Mouse (Mus musculus) stomach, embryonic 14.5 days (tissue): Measurements from ENCODE around the gene Sp7. TPM values are rescaled to one million over a fixed set of nuclear protein-coding genes. Genes with fewer than 3 reads are reported as not detected.
A peak's percentile ranks its signal among the peaks of the same experiment; 100 is the strongest.

Experiments used
- ATAC-seq: fragments of 200-750 bp; cut with Nextera tagmentation; 2 replicates; pipeline ENCODE4 v1.8.0; 2017; ENCODE audit warnings: low read depth, moderate TSS enrichment; ENCODE audit not compliant: insufficient number of reproducible peaks, insufficient read depth, low FRiP score
- H3K27ac ChIP-seq: fragments of 300-500 bp; sonication (generic); 2 replicates; pipeline ENCODE4 v1.5.1; 2014; ENCODE audit warnings: mild to moderate bottlenecking, low read length, moderate library complexity, mixed read lengths
- H3K27me3 ChIP-seq: fragments of 300-500 bp; sonication (generic); 2 replicates; pipeline ENCODE4 v1.6.1; 2014; ENCODE audit warnings: low read length, control low read depth, mixed read lengths; ENCODE audit not compliant: control insufficient read depth, insufficient read depth
- H3K36me3 ChIP-seq: fragments of 300-500 bp; sonication (generic); 2 replicates; pipeline ENCODE4 v1.6.1; 2014; ENCODE audit warnings: mild to moderate bottlenecking, control low read depth, low read length, moderate library complexity, mixed read lengths; ENCODE audit not compliant: control insufficient read depth, insufficient read depth
- H3K4me1 ChIP-seq: fragments of 300-500 bp; sonication (generic); 2 replicates; pipeline ENCODE4 v1.6.1; 2014; ENCODE audit warnings: low read length, control low read depth, mixed read lengths; ENCODE audit not compliant: control insufficient read depth, insufficient read depth
- H3K4me2 ChIP-seq: fragments of 300-500 bp; sonication (generic); replicated peaks from 2 replicates; pipeline ENCODE4 v1.6.1; 2014; ENCODE audit warnings: low read depth, low read length, control low read depth
- H3K4me3 ChIP-seq: fragments of 300-500 bp; sonication (generic); 2 replicates; pipeline ENCODE4 v1.5.1; 2014; ENCODE audit warnings: low read depth, low read length, control low read depth
- H3K9ac ChIP-seq: fragments of 300-500 bp; sonication (generic); replicated peaks from 2 replicates; pipeline ENCODE4 v1.6.1; 2014; ENCODE audit warnings: low read depth, mild to moderate bottlenecking, control low read depth, low read length, moderate library complexity, mixed read lengths
- H3K9me3 ChIP-seq: fragments of 300-500 bp; sonication (generic); 2 replicates; pipeline ENCODE4 v1.6.1; 2016; ENCODE audit warnings: low read depth, low read length, control low read depth; ENCODE audit not compliant: control insufficient read depth
- whole genome bisulfite sequencing: fragments of 180-500 bp; shearing (Covaris S2); extraction: QIAGEN DNeasy Blood & Tissue Kit; methylation state at CpG from one replicate; pipeline ENCODE4 v1.1.7; 2014; 5-methylcytosine and 5-hydroxymethylcytosine counted together
- polyA plus RNA-seq: library from polyadenylated mRNA; unstranded; fragments of >200 nt; fragmentation: Nextera tagmentation; extraction: Ambion mirVana; gene quantifications from 2 replicates; pipeline ENCODE4 v1.2.1, GENCODE M21; 2014

The Sp7 gene
- polyA plus RNA-seq, 1 experiment from 2014 or later, result 2.0 TPM

GRCm38 (mm10) chr15:102358126-102358525, 8.9 kb downstream of the Sp7 start:
- Histone ChIP-seq H3K27ac (no peak overlapping the region), H3K4me2 (peak overlapping the region; percentile 32), H3K4me1 (peaks cover 19% of the 10 kb centered on the region), H3K27me3 (0 out of 2 replicates have a peak, but pooled peaks cover 7% of the 10 kb centered on the region), H3K4me3 (peak overlapping the region; percentile 4; the same call in 1 of the 2 replicates), H3K9me3 (no peaks in the 10 kb centered on the region), H3K36me3 (no peaks in the 10 kb centered on the region), H3K9ac (no peak overlapping the region)
- 3% methylated on average over 25 of the region's 25 CpGs for WGBS
- ATAC-seq, result no peak

GRCm38 (mm10) chr15:102356501-102357325, 10.3 kb downstream of the Sp7 start:
- Histone ChIP-seq H3K36me3 (no peaks in the 10 kb centered on the region), H3K4me2 (peak overlapping the region; percentile 96), H3K4me1 (peaks cover 8% of the 10 kb centered on the region; the same call in 1 of the 2 replicates), H3K9me3 (no peaks in the 10 kb centered on the region), H3K4me3 (peak overlapping the region; percentile 53; the same call in 1 of the 2 replicates), H3K27me3 (0 out of 2 replicates have a peak, but pooled peaks cover 7% of the 10 kb centered on the region), H3K27ac (peak overlapping the region; percentile 80; the same call in 1 of the 2 replicates), H3K9ac (no peak overlapping the region)
- no peak for ATAC-seq
- 44% methylated on average over 16 of the region's 16 CpGs for WGBS

GRCm38 (mm10) chr15:102355871-102356441, 11.0 kb downstream of the Sp7 start:
- Histone ChIP-seq H3K4me3 (peak overlapping the region; percentile 53), H3K9ac (peak overlapping the region; percentile 53), H3K4me1 (peaks cover 11% of the 10 kb centered on the region; the same call in 1 of the 2 replicates), H3K4me2 (peak overlapping the region; percentile 96), H3K9me3 (no peaks in the 10 kb centered on the region), H3K36me3 (no peaks in the 10 kb centered on the region), H3K27ac (peak overlapping the region; percentile 80), H3K27me3 (0 out of 2 replicates have a peak, but pooled peaks cover 7% of the 10 kb centered on the region)
- 3% methylated on average over 38 of the region's 38 CpGs for WGBS
- peak; percentile 29; the same call in 1 of the 2 replicates for ATAC-seq

- H3K27me3 ChIP-seq, result 0 out of 2 replicates have a peak, but pooled peaks cover 7% of the 10 kb centered on the region
- peak; percentile 40; the same call in 1 of the 2 replicates for ATAC-seq
- H3K27ac ChIP-seq, result peak overlapping the region; percentile 80
- peaks cover 11% of the 10 kb centered on the region; the same call in 1 of the 2 replicates for H3K4me1 ChIP-seq
- no peaks in the 10 kb centered on the region for H3K36me3 ChIP-seq
- no peaks in the 10 kb centered on the region for H3K9me3 ChIP-seq
- peak overlapping the region; percentile 53 for H3K9ac ChIP-seq
- peak overlapping the region; percentile 96 for H3K4me2 ChIP-seq
- H3K4me3 ChIP-seq, result peak overlapping the region; percentile 53
- WGBS, result under 1% methylated on average over 47 of the region's 49 CpGs
Measured at GRCm38 (mm10) chr15:102355134-102355870, 11.7 kb downstream of the Sp7 start.

- no peak overlapping the region for H3K9ac ChIP-seq
- no peak overlapping the region for H3K4me3 ChIP-seq
- H3K27ac ChIP-seq, result no peak overlapping the region
- 86% methylated on average over 2 of the region's 2 CpGs for whole genome bisulfite sequencing
- H3K4me1 ChIP-seq, result peaks cover 17% of the 10 kb centered on the region; the same call in 1 of the 2 replicates
- no peaks in the 10 kb centered on the region for H3K36me3 ChIP-seq
- no peaks in the 10 kb centered on the region for H3K9me3 ChIP-seq
- no peak for ATAC-seq
- H3K4me2 ChIP-seq, result no peak overlapping the region
- H3K27me3 ChIP-seq, result 0 out of 2 replicates have a peak, but pooled peaks cover 6% of the 10 kb centered on the region
Measured at GRCm38 (mm10) chr15:102353986-102354385, 13.0 kb downstream of the Sp7 start.

GRCm38 (mm10) chr15:102352177-102352576, 14.8 kb downstream of the Sp7 start:
- Histone ChIP-seq H3K27me3 (no peaks in the 10 kb centered on the region), H3K4me1 (peaks cover 10% of the 10 kb centered on the region; the same call in 1 of the 2 replicates), H3K36me3 (no peaks in the 10 kb centered on the region; the same call in 1 of the 2 replicates), H3K9ac (no peak overlapping the region), H3K4me3 (no peak overlapping the region), H3K4me2 (no peak overlapping the region), H3K9me3 (no peaks in the 10 kb centered on the region), H3K27ac (no peak overlapping the region)
- ATAC-seq, result no peak
- WGBS, result 58% methylated on average over 2 of the region's 2 CpGs

- no peaks in the 10 kb centered on the region for H3K9me3 ChIP-seq
- H3K27ac ChIP-seq, result peak overlapping the region; percentile 52; the same call in 1 of the 2 replicates
- H3K27me3 ChIP-seq, result no peaks in the 10 kb centered on the region
- H3K4me3 ChIP-seq, result peak overlapping the region; percentile 83
- H3K4me1 ChIP-seq, result peaks cover 10% of the 10 kb centered on the region; the same call in 1 of the 2 replicates
- ATAC-seq, result peak; percentile 1; the same call in 1 of the 2 replicates
- H3K4me2 ChIP-seq, result peak overlapping the region; percentile 57
- WGBS, result 8% methylated on average over 11 of the region's 11 CpGs
- peak overlapping the region; percentile 29 for H3K9ac ChIP-seq
- H3K36me3 ChIP-seq, result peaks cover 9% of the 10 kb centered on the region
Measured at GRCm38 (mm10) chr15:102350942-102351291, 16.1 kb downstream of the Sp7 start.
